Mouse (Mus musculus): ENCODE measurements around the gene Mmp13.
"Not testable (repeated sequence)": the region's sequence is repeated elsewhere in the genome, so short reads cannot be mapped to it uniquely, and the experiment has no call there.

The Mmp13 gene

GRCm38 (mm10) chr9:7272214-7272613, at the start of gene Mmp13:
TSS of gene Mmp13 (plus strand) at chr9:7272514.
- CTCF ChIA-PET, result no interaction called here

- CTCF ChIA-PET, result no interaction called here
Observed at GRCm38 (mm10) chr9:7238619-7239018, 33.7 kb upstream of the Mmp13 start.

DNA sequence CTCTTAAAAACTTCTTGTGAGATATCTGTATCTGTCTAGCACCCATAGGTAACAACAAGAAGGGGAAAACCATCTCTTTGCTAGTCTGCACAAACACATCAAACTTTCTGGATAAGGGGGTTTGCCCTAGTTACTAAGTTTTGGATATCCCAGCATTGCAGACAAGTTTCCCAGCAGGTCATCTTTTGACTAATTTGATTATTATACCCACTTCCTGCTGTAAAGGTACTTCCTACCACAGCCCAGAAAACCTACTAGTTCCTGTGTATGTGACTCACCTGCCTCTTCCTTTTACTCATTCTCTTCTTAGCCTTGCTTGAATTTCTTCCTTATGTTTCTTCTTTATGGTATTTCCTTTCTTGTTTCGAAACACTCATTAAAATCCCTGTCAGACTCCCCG, 32.3 kb upstream of the Mmp13 start:
- CTCF ChIA-PET, result no interaction called here

GRCm38 (mm10) chr9:7252797-7253654, 19.3 kb upstream of the Mmp13 start:
- CTCF ChIA-PET, result no interaction called here

DNA sequence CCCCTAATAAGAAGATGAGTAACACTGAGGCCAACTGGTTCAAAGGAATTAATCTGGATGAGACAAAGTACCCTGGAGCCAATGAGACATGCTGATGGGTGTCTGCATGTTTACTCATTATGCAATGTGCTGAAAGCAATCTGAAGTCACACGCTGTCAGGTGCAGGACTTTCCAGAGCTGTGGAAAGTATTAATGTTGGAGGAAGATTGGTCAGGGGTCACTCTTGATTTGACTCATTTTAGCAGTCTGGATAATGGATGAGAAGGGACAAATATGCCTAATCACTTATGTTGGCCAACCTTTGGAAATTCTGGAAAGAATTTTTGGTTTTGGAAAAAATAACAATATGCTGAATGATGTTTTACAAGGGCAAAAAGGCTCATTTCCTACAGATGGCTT, 10.6 kb upstream of the Mmp13 start:
- CTCF ChIA-PET, result no interaction called here

- CTCF ChIA-PET, result no interaction called here
Observed at GRCm38 (mm10) chr9:7270071-7270470, 2.2 kb upstream of the Mmp13 start.

- CTCF ChIA-PET, result no interaction called here
Observed at GRCm38 (mm10) chr9:7282565-7283302, 10.4 kb downstream of the Mmp13 start.

DNA sequence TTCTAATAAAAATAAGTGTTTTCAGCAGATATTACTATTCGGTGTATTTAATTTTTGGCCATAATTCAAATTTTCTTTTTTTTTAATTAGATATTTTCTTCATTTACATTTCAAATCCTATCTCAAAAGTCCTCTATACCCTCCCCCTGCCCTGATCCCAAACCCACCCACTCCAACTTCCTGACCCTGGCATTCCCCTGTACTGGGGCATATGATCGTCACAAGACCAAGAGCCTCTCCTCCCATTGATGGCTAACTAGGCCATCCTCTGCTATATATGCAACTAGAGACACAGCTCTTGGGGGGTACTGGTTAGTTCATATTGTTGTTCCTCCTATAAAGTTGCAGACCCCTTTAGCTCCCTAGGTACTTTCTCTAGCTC, 11.0 kb downstream of the Mmp13 start:
- CTCF ChIA-PET, result not testable (repeated sequence)

GRCm38 (mm10) chr9:7289501-7289900, 17.2 kb downstream of the Mmp13 start:
- CTCF ChIA-PET, result no interaction called here

- CTCF ChIA-PET, result no interaction called here
Observed at GRCm38 (mm10) chr9:7289901-7290300, 17.6 kb downstream of the Mmp13 start.

DNA sequence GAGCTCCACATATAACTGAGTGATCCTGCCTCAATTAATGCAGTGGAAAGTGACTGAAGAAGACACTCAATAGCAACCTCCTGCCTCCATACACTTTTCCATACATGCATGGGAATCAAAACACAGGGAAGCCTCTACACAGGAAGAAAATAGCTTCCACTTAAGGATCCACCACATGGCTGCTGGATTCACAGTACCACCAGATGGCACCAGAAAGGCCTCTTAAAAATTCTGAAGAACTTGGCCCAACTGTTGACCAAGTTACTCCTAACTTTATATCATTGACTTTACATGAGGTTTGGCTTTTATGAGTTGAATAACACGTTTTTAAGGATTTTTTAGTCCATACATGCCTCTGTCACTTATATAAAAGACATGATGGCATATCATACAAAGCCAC, 19.8 kb downstream of the Mmp13 start:
- CTCF ChIA-PET, result no interaction called here

DNA sequence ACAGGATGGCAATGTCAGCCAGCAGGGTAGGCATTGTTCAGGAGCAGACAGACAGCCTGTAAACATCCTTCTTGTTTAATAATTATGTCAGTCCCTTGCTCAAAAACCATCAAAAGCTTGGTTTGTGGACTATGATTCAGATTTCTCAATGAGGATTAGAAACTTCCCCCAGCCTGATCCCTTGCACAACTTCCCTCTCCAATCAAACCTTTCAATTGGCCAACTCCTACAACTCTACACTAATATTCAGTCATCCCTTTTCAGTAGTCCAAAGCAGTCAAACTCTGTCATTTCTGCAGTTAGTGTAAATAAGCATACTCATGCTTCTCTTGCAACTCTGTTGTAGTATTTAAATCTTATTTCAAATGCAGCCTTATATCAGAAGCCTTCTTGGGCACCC, 59.5 kb downstream of the Mmp13 start:
- CTCF ChIA-PET, result no interaction called here
